Mouse (Mus musculus): ENCODE data around the gene Rapgef4. TPM values are rescaled to one million over a fixed set of nuclear protein-coding genes. Genes with fewer than 3 reads are reported as not detected.
"Not testable (repeated sequence)": the region's sequence is repeated elsewhere in the genome, so short reads cannot be mapped to it uniquely, and the experiment has no call there.

The Rapgef4 gene
- total RNA-seq, 1 experiment from 2014 or later, result 3.0 TPM

GRCm38 (mm10) chr2:72045024-72045423 lies 64.0 kb downstream of the Rapgef4 start:
- no peak for ATAC-seq (replicated peaks in 1 of 2; ENCODE audit: insufficient read depth in 1 of 2, low FRiP score in 2 of 2, low TSS enrichment in 1 of 2, low read depth in 1 of 2, poor library complexity in 2 of 2, severe bottlenecking in 2 of 2)

GRCm38 (mm10) chr2:72045659-72046058 lies 64.6 kb downstream of the Rapgef4 start:
- ATAC-seq (replicated peaks in 1 of 2; ENCODE audit: insufficient read depth in 1 of 2, low FRiP score in 2 of 2, low TSS enrichment in 1 of 2, low read depth in 1 of 2, poor library complexity in 2 of 2, severe bottlenecking in 2 of 2), result no peak

GRCm38 (mm10) chr2:72050451-72050850 lies 69.4 kb downstream of the Rapgef4 start:
- ATAC-seq (replicated peaks in 1 of 2; ENCODE audit: insufficient read depth in 1 of 2, low FRiP score in 2 of 2, low TSS enrichment in 1 of 2, low read depth in 1 of 2, poor library complexity in 2 of 2, severe bottlenecking in 2 of 2), result no peak

GRCm38 (mm10) chr2:72054280-72054679 lies 73.2 kb downstream of the Rapgef4 start:
- no peak for ATAC-seq (replicated peaks in 1 of 2; ENCODE audit: insufficient read depth in 1 of 2, low FRiP score in 2 of 2, low TSS enrichment in 1 of 2, low read depth in 1 of 2, poor library complexity in 2 of 2, severe bottlenecking in 2 of 2)

GRCm38 (mm10) chr2:72054736-72055135 lies 73.7 kb downstream of the Rapgef4 start:
- ATAC-seq (replicated peaks in 1 of 2; ENCODE audit: insufficient read depth in 1 of 2, low FRiP score in 2 of 2, low TSS enrichment in 1 of 2, low read depth in 1 of 2, poor library complexity in 2 of 2, severe bottlenecking in 2 of 2), result no peak

- no peak for ATAC-seq (replicated peaks in 1 of 2; ENCODE audit: insufficient read depth in 1 of 2, low FRiP score in 2 of 2, low TSS enrichment in 1 of 2, low read depth in 1 of 2, poor library complexity in 2 of 2, severe bottlenecking in 2 of 2)
These were observed 74.4 kb downstream of the Rapgef4 start for GRCm38 (mm10) chr2:72055476-72055875.

- ATAC-seq (replicated peaks in 1 of 2; ENCODE audit: insufficient read depth in 1 of 2, low FRiP score in 2 of 2, low TSS enrichment in 1 of 2, low read depth in 1 of 2, poor library complexity in 2 of 2, severe bottlenecking in 2 of 2), result peak in 1 of 2 experiments; percentile 29; a peak in 1 of 4 replicates
These were observed 75.2 kb downstream of the Rapgef4 start for GRCm38 (mm10) chr2:72056081-72056874.

GRCm38 (mm10) chr2:72062931-72063330 lies 81.9 kb downstream of the Rapgef4 start:
- ATAC-seq (replicated peaks in 1 of 2; ENCODE audit: insufficient read depth in 1 of 2, low FRiP score in 2 of 2, low TSS enrichment in 1 of 2, low read depth in 1 of 2, poor library complexity in 2 of 2, severe bottlenecking in 2 of 2), result no peak

- ATAC-seq (replicated peaks in 1 of 2; ENCODE audit: insufficient read depth in 1 of 2, low FRiP score in 2 of 2, low TSS enrichment in 1 of 2, low read depth in 1 of 2, poor library complexity in 2 of 2, severe bottlenecking in 2 of 2), result no peak
These were observed 87.5 kb downstream of the Rapgef4 start for GRCm38 (mm10) chr2:72068505-72068904.

- ATAC-seq (replicated peaks in 1 of 2; ENCODE audit: insufficient read depth in 1 of 2, low FRiP score in 2 of 2, low TSS enrichment in 1 of 2, low read depth in 1 of 2, poor library complexity in 2 of 2, severe bottlenecking in 2 of 2), result no peak
These were observed 89.0 kb downstream of the Rapgef4 start for GRCm38 (mm10) chr2:72070086-72070485.

GRCm38 (mm10) chr2:72073121-72073520 lies 92.1 kb downstream of the Rapgef4 start:
- ATAC-seq (replicated peaks in 1 of 2; ENCODE audit: insufficient read depth in 1 of 2, low FRiP score in 2 of 2, low TSS enrichment in 1 of 2, low read depth in 1 of 2, poor library complexity in 2 of 2, severe bottlenecking in 2 of 2), result not testable (repeated sequence)

GRCm38 (mm10) chr2:72074999-72075561 lies 94.0 kb downstream of the Rapgef4 start:
- no peak for ATAC-seq (replicated peaks in 1 of 2; ENCODE audit: insufficient read depth in 1 of 2, low FRiP score in 2 of 2, low TSS enrichment in 1 of 2, low read depth in 1 of 2, poor library complexity in 2 of 2, severe bottlenecking in 2 of 2)

GRCm38 (mm10) chr2:72077490-72078139 lies 96.6 kb downstream of the Rapgef4 start:
- ATAC-seq (replicated peaks in 1 of 2; ENCODE audit: insufficient read depth in 1 of 2, low FRiP score in 2 of 2, low TSS enrichment in 1 of 2, low read depth in 1 of 2, poor library complexity in 2 of 2, severe bottlenecking in 2 of 2), result no peak

GRCm38 (mm10) chr2:72078140-72078521 lies 97.1 kb downstream of the Rapgef4 start:
- ATAC-seq (replicated peaks in 1 of 2; ENCODE audit: insufficient read depth in 1 of 2, low FRiP score in 2 of 2, low TSS enrichment in 1 of 2, low read depth in 1 of 2, poor library complexity in 2 of 2, severe bottlenecking in 2 of 2), result peak in 1 of 2 experiments; percentile 65; a peak in 1 of 4 replicates

- ATAC-seq (replicated peaks in 1 of 2; ENCODE audit: insufficient read depth in 1 of 2, low FRiP score in 2 of 2, low TSS enrichment in 1 of 2, low read depth in 1 of 2, poor library complexity in 2 of 2, severe bottlenecking in 2 of 2), result peak; percentile 78 to 80
These were observed 98.1 kb downstream of the Rapgef4 start for GRCm38 (mm10) chr2:72079110-72079509.

- no peak for ATAC-seq (replicated peaks in 1 of 2; ENCODE audit: insufficient read depth in 1 of 2, low FRiP score in 2 of 2, low TSS enrichment in 1 of 2, low read depth in 1 of 2, poor library complexity in 2 of 2, severe bottlenecking in 2 of 2)
These were observed 101.8 kb downstream of the Rapgef4 start for GRCm38 (mm10) chr2:72082846-72083245.

- ATAC-seq (replicated peaks in 1 of 2; ENCODE audit: insufficient read depth in 1 of 2, low FRiP score in 2 of 2, low TSS enrichment in 1 of 2, low read depth in 1 of 2, poor library complexity in 2 of 2, severe bottlenecking in 2 of 2), result no peak
These were observed 107.8 kb downstream of the Rapgef4 start for GRCm38 (mm10) chr2:72088886-72089285.

GRCm38 (mm10) chr2:72090061-72090460 lies 109.0 kb downstream of the Rapgef4 start:
- no peak for ATAC-seq (replicated peaks in 1 of 2; ENCODE audit: insufficient read depth in 1 of 2, low FRiP score in 2 of 2, low TSS enrichment in 1 of 2, low read depth in 1 of 2, poor library complexity in 2 of 2, severe bottlenecking in 2 of 2)
